Mouse (Mus musculus) retina, postnatal 7 days (tissue): ENCODE results near the gene Ubqln5.

Experiments
- DNase-seq: peaks from one replicate; pipeline ENCODE4 v3.0.0-alpha.2; 2012; ENCODE audit warnings: low read depth, low spot score

The Ubqln5 gene

DNA sequence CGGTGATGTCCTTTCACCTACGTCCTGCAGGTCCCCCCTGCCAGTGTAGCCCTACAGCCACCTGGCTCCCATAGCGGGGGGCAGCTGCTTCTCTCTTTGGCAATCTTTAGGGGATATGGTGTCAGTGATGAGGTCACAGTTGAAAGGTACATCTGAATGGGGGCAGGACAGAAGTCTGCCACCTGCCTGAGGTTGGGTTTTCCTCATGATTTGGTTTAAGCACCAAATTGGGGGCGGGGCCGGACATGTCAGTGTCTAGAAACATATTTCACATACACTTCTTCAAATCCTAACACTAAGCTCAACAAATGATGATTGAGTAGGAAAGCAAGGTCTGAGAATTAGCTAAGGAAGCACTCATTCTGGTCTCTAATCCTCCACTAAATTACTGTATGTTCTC is at the start of gene Ubqln5:
TSS of gene Ubqln5 (minus strand) at position 101 of the 400 bp plus-strand sequence.
- DNase-seq = no peak

DNA sequence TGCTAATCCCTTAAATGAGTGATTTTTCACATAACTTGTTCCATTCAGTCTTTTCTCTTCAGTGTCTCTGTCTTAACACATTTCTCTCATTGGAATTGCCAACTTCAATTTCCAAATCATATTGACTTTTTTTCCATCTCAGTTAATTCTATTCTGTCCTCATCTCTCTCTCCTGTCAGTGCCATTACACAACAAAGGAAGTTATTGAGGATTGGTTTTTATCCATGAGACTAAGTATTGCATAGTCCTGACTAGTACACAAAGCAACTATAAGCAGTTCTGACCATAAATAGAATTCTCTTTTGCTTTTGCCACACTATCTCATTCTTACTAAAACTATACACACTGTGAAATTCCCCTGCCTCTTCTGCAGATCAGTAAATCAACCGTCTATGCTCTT is 49.4 kb upstream of the Ubqln5 start:
- no peak for DNase-seq

DNA sequence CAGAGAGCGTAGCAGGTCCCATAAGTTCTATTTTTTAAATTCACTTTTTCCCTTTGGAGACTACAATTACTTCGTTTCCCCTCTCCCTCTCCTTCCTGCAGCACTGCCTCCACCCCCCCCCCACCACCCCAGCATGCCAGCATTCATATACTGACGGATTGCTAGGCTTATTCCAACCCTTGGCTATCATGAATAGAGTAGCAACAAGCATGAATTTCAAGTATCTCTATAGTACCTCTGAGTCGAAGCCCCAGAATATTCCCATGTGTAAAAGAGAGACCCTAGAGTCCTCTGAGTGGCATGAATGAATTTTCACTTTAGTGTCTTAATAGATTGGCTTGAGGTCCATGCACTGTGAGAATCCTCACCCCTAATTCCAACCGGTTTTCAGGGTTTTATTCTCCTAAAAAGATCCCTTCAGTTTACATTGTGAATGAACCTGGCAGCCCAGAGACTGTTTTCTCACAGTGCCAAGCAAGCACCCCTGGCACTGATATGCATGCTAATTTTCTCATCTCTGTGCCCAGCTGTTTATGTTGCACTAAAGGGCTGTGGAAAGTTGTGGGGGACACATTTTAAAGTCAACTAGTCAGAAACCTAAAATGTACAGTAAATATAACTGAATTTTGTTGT is 48.9 kb upstream of the Ubqln5 start:
- no peak for DNase-seq

DNA sequence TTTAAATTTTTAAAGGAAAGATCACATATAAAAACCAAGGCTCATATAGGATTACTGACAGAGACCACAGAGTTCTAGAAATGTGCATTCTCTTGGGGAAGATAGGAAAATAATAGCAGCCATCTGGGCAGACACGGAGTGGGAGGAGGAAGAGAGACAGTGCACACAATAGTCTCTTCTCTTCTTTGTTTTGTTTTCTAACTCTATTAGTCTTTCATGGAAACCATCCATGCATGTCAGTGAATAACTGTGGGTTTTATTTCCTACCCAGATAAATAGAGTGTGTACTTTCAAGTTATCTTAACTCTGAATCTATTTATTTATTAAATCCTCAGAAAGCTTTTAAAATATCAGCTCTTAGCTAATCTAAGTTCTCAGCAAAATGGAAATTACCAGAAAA is 45.5 kb upstream of the Ubqln5 start:
- no peak for DNase-seq

DNA sequence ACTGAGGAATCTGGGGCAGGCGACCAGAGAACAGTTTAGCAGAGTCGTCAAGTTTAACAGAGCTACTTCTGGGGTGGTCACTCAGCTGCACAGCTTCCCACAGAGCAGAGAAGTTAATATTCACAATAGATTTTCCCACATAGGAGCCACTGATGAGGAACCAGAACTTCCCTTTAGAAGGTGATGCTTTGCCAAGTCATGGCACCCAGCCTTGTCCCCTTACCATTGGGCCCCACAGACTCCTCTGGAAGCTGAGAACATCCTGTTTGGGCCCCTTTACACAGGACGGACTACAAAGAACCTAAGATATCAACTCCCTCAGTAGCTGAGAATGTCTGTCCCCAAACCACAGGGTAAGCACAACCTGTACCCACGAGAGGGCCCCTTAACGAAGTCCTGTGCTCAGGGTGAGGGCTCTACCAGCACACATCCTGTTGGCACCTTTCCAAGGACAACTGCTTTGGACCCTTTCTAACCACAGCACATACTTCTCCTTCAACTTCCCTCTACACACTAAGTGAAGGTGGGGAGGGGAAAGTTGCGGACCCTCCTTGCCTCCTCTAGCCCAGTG is 40.1 kb upstream of the Ubqln5 start:
- no peak for DNase-seq

DNA sequence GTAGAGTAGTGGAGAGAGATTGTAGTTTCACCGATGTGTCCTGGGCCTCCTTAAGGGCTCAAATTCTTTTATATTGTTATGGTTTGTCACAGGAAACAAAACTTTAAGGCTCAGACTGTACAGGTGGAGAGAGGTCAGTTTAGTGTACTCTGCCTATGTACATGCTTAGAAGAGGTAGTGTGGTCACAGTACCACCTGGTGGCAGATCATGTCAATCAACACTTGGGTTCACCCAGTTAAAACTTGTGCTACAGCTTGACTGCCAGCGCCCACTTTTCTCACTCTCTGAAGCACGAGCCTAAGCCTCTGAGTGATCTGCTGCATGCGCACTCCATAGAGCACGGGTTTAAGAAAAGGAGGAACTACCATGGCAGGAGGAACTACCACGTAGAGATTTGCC is 37.5 kb upstream of the Ubqln5 start:
- DNase-seq = no peak

DNA sequence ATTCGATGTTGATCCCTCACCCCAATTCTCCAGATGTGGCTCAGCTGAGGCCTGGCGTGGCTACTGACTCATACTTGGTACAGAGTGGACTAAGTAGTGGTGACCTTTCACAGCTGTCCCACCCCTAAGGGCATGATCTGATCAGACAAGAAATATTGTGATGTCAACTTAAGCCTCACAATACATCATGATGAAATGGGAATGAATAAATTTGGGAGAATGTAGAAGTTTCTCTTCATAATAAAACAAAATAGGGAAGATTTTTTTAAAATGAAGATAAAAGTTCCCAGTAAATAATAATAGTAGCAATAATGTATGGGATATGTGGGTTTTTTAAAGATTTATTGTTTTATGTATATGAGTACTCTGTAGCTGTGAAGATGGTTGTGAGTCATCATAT is 20.8 kb upstream of the Ubqln5 start, which contains the start of gene Ubqlnl:
TSS of gene Ubqlnl (minus strand) at position 101 of the 400 bp plus-strand sequence.
- DNase-seq = no peak

DNA sequence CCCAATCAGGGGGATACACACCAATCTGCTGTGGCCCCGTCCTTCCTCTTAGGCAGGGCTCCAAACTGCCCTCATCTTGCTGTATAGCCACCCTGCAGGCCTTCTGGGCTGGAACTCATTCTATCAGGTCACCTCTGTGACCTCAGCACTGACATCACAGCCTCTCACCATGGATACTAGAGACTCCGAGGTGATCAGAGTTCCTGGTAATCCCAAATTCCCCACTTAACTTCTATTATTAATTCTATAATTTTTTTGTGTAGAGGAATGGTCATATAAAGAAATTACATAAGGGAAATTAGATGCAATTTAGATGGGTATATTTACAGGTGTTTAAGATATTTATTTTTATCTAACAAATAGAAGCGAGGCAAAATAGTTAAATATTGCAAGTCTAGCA is 13.6 kb upstream of the Ubqln5 start, which contains the start of gene Ubqln3:
TSS of gene Ubqln3 (minus strand) at position 101 of the 400 bp plus-strand sequence.
- no peak for DNase-seq

DNA sequence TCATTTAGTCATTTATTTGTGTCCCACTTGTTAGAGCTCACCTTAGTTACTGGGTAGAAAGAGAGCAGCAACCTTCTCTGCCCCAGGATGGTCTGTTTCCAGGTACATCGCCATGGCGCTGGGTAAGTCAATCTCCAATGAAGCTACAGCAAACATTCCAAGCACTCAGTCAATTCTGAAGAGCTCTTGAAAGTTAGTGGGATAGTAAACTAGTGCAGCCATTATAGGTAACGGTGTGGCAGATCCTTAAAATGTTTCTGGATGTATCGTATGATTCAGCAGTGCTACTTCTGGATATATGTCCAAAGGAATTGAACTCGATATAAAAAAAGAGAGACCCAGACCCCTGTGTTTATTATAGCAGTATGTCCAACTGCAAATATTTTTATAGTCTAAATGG is 7.7 kb upstream of the Ubqln5 start, which contains the start of gene Olfr643:
TSS of gene Olfr643 (minus strand) at position 101 of the 400 bp plus-strand sequence.
- no peak for DNase-seq

DNA sequence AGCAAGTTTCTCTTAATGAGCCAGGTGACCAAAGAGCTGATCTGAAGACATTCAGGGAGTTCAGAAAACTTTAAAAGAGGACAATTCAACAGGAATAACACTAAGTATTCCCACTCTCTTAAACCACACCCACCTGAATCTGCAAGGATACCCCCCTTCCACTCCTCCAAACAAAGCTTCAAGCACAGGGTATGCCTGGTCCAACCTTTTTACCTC is 25.0 kb downstream of the Ubqln5 start, which contains the start of gene Olfr646:
TSS of gene Olfr646 (plus strand) at position 117 of the 216 bp plus-strand sequence.
- no peak for DNase-seq

DNA sequence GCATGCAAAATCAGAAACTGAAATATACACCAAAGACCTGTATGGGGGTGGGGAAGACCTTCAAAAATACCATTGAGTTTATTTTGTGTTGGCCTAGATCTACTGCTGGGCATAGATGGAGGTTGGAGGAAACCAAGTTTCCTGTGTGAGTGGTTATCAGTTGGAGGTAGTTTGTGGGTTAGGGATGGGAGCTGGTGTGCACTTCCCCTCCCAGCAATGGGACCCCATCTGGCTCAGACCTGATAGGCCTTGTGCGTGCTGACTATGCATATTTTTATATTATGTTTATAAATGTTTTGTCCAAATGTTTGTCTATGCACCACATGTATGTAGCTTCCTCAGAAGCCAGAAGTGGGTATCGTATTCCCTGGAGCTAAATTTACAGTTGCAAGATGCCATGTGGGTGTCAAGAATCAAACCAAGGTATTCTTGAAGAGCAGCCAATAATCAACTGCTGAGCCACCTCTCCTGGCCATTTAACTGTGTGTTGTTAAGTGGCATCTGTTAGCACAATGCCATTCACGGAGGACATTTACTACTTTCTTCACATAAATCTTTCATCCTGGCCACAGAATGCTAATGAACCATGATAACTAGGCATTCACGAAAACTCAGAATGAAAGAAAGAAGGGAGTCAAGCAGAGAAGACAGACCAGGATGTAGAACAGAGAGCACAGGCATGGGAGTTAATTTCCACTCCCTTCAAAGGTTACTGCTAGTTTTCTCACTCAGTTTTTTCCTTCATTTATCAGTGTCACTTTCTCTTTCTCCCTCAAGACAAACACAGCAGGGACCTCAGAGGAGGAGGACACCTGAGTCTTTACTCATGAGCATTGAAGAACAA is 25.5 kb downstream of the Ubqln5 start:
- DNase-seq = no peak

DNA sequence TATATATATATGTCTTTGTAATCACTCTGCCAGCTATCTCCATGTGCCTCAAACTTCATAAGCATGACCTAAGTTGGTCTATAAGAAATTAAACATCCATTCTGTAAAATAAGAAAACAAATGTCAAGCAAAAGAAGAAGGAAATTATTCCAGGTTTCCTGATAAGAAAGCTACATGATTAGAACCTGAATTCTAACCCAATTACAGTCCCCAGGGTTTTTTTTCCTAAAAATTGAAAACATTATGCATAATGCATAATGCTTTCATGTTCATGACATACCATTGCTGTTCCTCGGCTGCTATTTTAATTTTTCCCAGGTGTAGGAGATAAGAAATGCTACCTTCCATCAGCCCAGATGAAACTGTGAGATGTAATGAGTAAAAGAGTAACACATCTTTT is 44.3 kb downstream of the Ubqln5 start, which contains the start of gene Olfr645:
TSS of gene Olfr645 (minus strand) at position 101 of the 400 bp plus-strand sequence.
- no peak for DNase-seq
